ENCODE assay signal across 8 mouse cellular contexts in genomic region chr10:79995636-79996035, GRCm38 (mm10). TPM values are rescaled to one million over a fixed set of nuclear protein-coding genes. Genes with fewer than 3 reads are reported as not detected.
A peak's percentile ranks its signal among the peaks of the same experiment; 100 is the strongest.
DNase-seq lines count a peak whose midpoint lies in the region; ATAC-seq lines count a peak whose summit lies in the region.

No protein-coding gene starts in this region.

- intact Hi-C loops in gastrocnemius, postnatal 14 days (cut with DNase I; ENCODE audit: low total_unique reads) = no loop called here

- H3K36me3 ChIP-seq in forebrain, embryonic 12.5 days (replicated peaks) = no peaks in the 10 kb centered on the region
- H3K36me3 ChIP-seq in forebrain, embryonic 14.5 days (ENCODE audit: control insufficient read depth, insufficient read depth, low read length) = no peaks in the 10 kb centered on the region
- peaks cover 45% of the 10 kb centered on the region for H3K36me3 ChIP-seq in lung, embryonic 16.5 days (ENCODE audit: control insufficient read depth, insufficient read depth, low read length)
- peaks cover 47% of the 10 kb centered on the region for H3K36me3 ChIP-seq in embryonic facial prominence, embryonic 13.5 days
- H3K36me3 ChIP-seq in midbrain, embryonic 15.5 days (replicated peaks) = no peaks in the 10 kb centered on the region

- no peak for ATAC-seq in forebrain, embryonic 12.5 days (ENCODE audit: low FRiP score)
- ATAC-seq in forebrain, embryonic 14.5 days = no peak
- ATAC-seq in lung, embryonic 16.5 days (ENCODE audit: low read depth) = no peak
- ATAC-seq in embryonic facial prominence, embryonic 13.5 days (ENCODE audit: insufficient number of reproducible peaks, insufficient read depth, low FRiP score, low TSS enrichment, low read depth) = no peak
- ATAC-seq in midbrain, embryonic 15.5 days (replicated peaks) = no peak

- WGBS in forebrain, embryonic 12.5 days = 91% methylated on average over 1 of the region's 1 CpGs
- WGBS in forebrain, embryonic 14.5 days = 88% methylated on average over 1 of the region's 1 CpGs
- WGBS in lung, embryonic 16.5 days = 63% methylated on average over 1 of the region's 1 CpGs
- 82% methylated on average over 1 of the region's 1 CpGs for WGBS in embryonic facial prominence, embryonic 13.5 days
- 92% methylated on average over 1 of the region's 1 CpGs for WGBS in midbrain, embryonic 15.5 days

- no peak overlapping the region for H3K27ac ChIP-seq in forebrain, embryonic 12.5 days
- no peak overlapping the region for H3K27ac ChIP-seq in forebrain, embryonic 14.5 days (ENCODE audit: low read depth, low read length)
- peak overlapping the region; percentile 2; the same call in 1 of the 2 replicates for H3K27ac ChIP-seq in lung, embryonic 16.5 days (ENCODE audit: low read length)
- 0 out of 2 replicates have a peak overlapping the region, but pooled peaks have one; percentile 5 for H3K27ac ChIP-seq in embryonic facial prominence, embryonic 13.5 days
- H3K27ac ChIP-seq in midbrain, embryonic 15.5 days = no peak overlapping the region

- peaks cover 36% of the 10 kb centered on the region for H3K27me3 ChIP-seq in forebrain, embryonic 12.5 days
- H3K27me3 ChIP-seq in forebrain, embryonic 14.5 days (replicated peaks; ENCODE audit: control insufficient read depth, insufficient read depth, low read length) = 0 out of 2 replicates have a peak, but pooled peaks cover 8% of the 10 kb centered on the region
- H3K27me3 ChIP-seq in lung, embryonic 16.5 days (ENCODE audit: control insufficient read depth, insufficient read depth, low read depth, low read length) = no peaks in the 10 kb centered on the region
- H3K27me3 ChIP-seq in embryonic facial prominence, embryonic 13.5 days = peaks cover 18% of the 10 kb centered on the region
- H3K27me3 ChIP-seq in midbrain, embryonic 15.5 days (replicated peaks) = peaks cover 7% of the 10 kb centered on the region

- H3K4me3 ChIP-seq in forebrain, embryonic 12.5 days (replicated peaks) = no peak overlapping the region
- H3K4me3 ChIP-seq in forebrain, embryonic 14.5 days (ENCODE audit: low read depth, low read length) = no peak overlapping the region
- H3K4me3 ChIP-seq in lung, embryonic 16.5 days (ENCODE audit: low read length) = no peak overlapping the region
- H3K4me3 ChIP-seq in embryonic facial prominence, embryonic 13.5 days = peak overlapping the region; percentile 51; the same call in 1 of the 2 replicates
- peak overlapping the region; percentile 54; the same call in 1 of the 2 replicates for H3K4me3 ChIP-seq in midbrain, embryonic 15.5 days

- DNase-seq in forebrain, embryonic 14.5 days (ENCODE audit: low spot score) = no peak
- no peak for DNase-seq in lung, postnatal 25 days (ENCODE audit: low spot score)
- DNase-seq in right cerebral cortex, postnatal 10 days (ENCODE audit: low spot score in 2 of 2) = no peak
- DNase-seq in gastrocnemius, postnatal 14 days = no peak

- H3K4me1 ChIP-seq in forebrain, embryonic 12.5 days = peaks cover 21% of the 10 kb centered on the region
- peaks cover 4% of the 10 kb centered on the region; the same call in 1 of the 2 replicates for H3K4me1 ChIP-seq in forebrain, embryonic 14.5 days (ENCODE audit: control insufficient read depth, insufficient read depth, low read length)
- H3K4me1 ChIP-seq in lung, embryonic 16.5 days (replicated peaks; ENCODE audit: control insufficient read depth, insufficient read depth, low read length) = peaks cover 21% of the 10 kb centered on the region
- peaks cover 21% of the 10 kb centered on the region for H3K4me1 ChIP-seq in embryonic facial prominence, embryonic 13.5 days
- peaks cover 25% of the 10 kb centered on the region for H3K4me1 ChIP-seq in midbrain, embryonic 15.5 days

- H3K9ac ChIP-seq in forebrain, embryonic 12.5 days = no peak overlapping the region
- H3K9ac ChIP-seq in forebrain, embryonic 14.5 days (ENCODE audit: low read length) = no peak overlapping the region
- H3K9ac ChIP-seq in lung, embryonic 16.5 days (ENCODE audit: low read length) = no peak overlapping the region
- H3K9ac ChIP-seq in embryonic facial prominence, embryonic 13.5 days = no peak overlapping the region
- no peak overlapping the region for H3K9ac ChIP-seq in midbrain, embryonic 15.5 days

- peaks cover 3% of the 10 kb centered on the region; the same call in 1 of the 2 replicates for H3K9me3 ChIP-seq in forebrain, embryonic 12.5 days
- peaks cover 6% of the 10 kb centered on the region; the same call in 1 of the 2 replicates for H3K9me3 ChIP-seq in forebrain, embryonic 14.5 days (replicated peaks; ENCODE audit: control insufficient read depth, low read length)
- H3K9me3 ChIP-seq in lung, embryonic 16.5 days (ENCODE audit: control insufficient read depth, low read length) = peaks cover 4% of the 10 kb centered on the region
- peaks cover 7% of the 10 kb centered on the region; the same call in 1 of the 2 replicates for H3K9me3 ChIP-seq in embryonic facial prominence, embryonic 13.5 days
- H3K9me3 ChIP-seq in midbrain, embryonic 15.5 days = no peaks in the 10 kb centered on the region

- peak overlapping the region; percentile 76; the same call in 1 of the 2 replicates for H3K4me2 ChIP-seq in forebrain, embryonic 12.5 days
- no peak overlapping the region for H3K4me2 ChIP-seq in forebrain, embryonic 14.5 days (ENCODE audit: low read length)
- H3K4me2 ChIP-seq in lung, embryonic 16.5 days (ENCODE audit: low read depth, low read length) = no peak overlapping the region
- 0 out of 2 replicates have a peak overlapping the region, but pooled peaks have one; percentile 82 for H3K4me2 ChIP-seq in embryonic facial prominence, embryonic 13.5 days
- peak overlapping the region; percentile 87; the same call in 1 of the 2 replicates for H3K4me2 ChIP-seq in midbrain, embryonic 15.5 days

RNA-seq across cellular contexts. Expression of gene Abca7, which starts 0.7 kb away (rescaled TPM):
- 5.8 and 5.9 TPM in 2 replicates for polyA plus RNA-seq in forebrain, embryonic 12.5 days (2016; fragmentation: Nextera tagmentation; extraction: Ambion mirVana)
- polyA plus RNA-seq in forebrain, embryonic 14.5 days (2014; fragmentation: Nextera tagmentation; extraction: Ambion mirVana) = 2.1 and 3.1 TPM in 2 replicates
- polyA plus RNA-seq in lung, embryonic 16.5 days (2015; fragmentation: Nextera tagmentation; extraction: Ambion mirVana) = 4.9 and 5.6 TPM in 2 replicates
- 2.2 and 2.6 TPM in 2 replicates for polyA plus RNA-seq in embryonic facial prominence, embryonic 13.5 days (2015; fragmentation: Nextera tagmentation; extraction: Ambion mirVana)
- polyA plus RNA-seq in midbrain, embryonic 15.5 days (2015; fragmentation: Nextera tagmentation; extraction: Ambion mirVana) = 4.4 and 4.8 TPM in 2 replicates
- total RNA-seq in gastrocnemius, postnatal 14 days (2021) = 1 to 10 TPM; 4.2 TPM

RNA-seq across cellular contexts. Expression of gene Cnn2, which starts 7.3 kb away (rescaled TPM):
- 85.5 and 115 TPM in 2 replicates for polyA plus RNA-seq in forebrain, embryonic 12.5 days (2016; fragmentation: Nextera tagmentation; extraction: Ambion mirVana)
- polyA plus RNA-seq in forebrain, embryonic 14.5 days (2014; fragmentation: Nextera tagmentation; extraction: Ambion mirVana) = 33.2 and 40.0 TPM in 2 replicates
- polyA plus RNA-seq in lung, embryonic 16.5 days (2015; fragmentation: Nextera tagmentation; extraction: Ambion mirVana) = 401 and 405 TPM in 2 replicates
- polyA plus RNA-seq in embryonic facial prominence, embryonic 13.5 days (2015; fragmentation: Nextera tagmentation; extraction: Ambion mirVana) = 298 and 319 TPM in 2 replicates
- 28.6 and 34.4 TPM in 2 replicates for polyA plus RNA-seq in midbrain, embryonic 15.5 days (2015; fragmentation: Nextera tagmentation; extraction: Ambion mirVana)
- total RNA-seq in gastrocnemius, postnatal 14 days (2021) = 10 to 100 TPM; 19.2 to 24.8 TPM

RNA-seq across cellular contexts. Expression of gene Tmem259, which starts 11.5 kb away (rescaled TPM):
- 14.7 and 19.2 TPM in 2 replicates for polyA plus RNA-seq in forebrain, embryonic 12.5 days (2016; fragmentation: Nextera tagmentation; extraction: Ambion mirVana)
- polyA plus RNA-seq in forebrain, embryonic 14.5 days (2014; fragmentation: Nextera tagmentation; extraction: Ambion mirVana) = 10.5 and 13.4 TPM in 2 replicates
- 7.3 and 9.0 TPM in 2 replicates for polyA plus RNA-seq in lung, embryonic 16.5 days (2015; fragmentation: Nextera tagmentation; extraction: Ambion mirVana)
- 15.4 and 17.0 TPM in 2 replicates for polyA plus RNA-seq in embryonic facial prominence, embryonic 13.5 days (2015; fragmentation: Nextera tagmentation; extraction: Ambion mirVana)
- polyA plus RNA-seq in midbrain, embryonic 15.5 days (2015; fragmentation: Nextera tagmentation; extraction: Ambion mirVana) = 24.3 and 28.3 TPM in 2 replicates
- total RNA-seq in gastrocnemius, postnatal 14 days (2021) = 10 to 100 TPM; 76.2 to 84.5 TPM

RNA-seq across cellular contexts. Expression of gene Arhgap45, which starts 20.8 kb away (rescaled TPM):
- 3.4 and 3.6 TPM in 2 replicates for polyA plus RNA-seq in forebrain, embryonic 12.5 days (2016; fragmentation: Nextera tagmentation; extraction: Ambion mirVana)
- 1.1 and 1.5 TPM in 2 replicates for polyA plus RNA-seq in forebrain, embryonic 14.5 days (2014; fragmentation: Nextera tagmentation; extraction: Ambion mirVana)
- 18.1 and 21.8 TPM in 2 replicates for polyA plus RNA-seq in lung, embryonic 16.5 days (2015; fragmentation: Nextera tagmentation; extraction: Ambion mirVana)
- polyA plus RNA-seq in embryonic facial prominence, embryonic 13.5 days (2015; fragmentation: Nextera tagmentation; extraction: Ambion mirVana) = 3.9 and 4.6 TPM in 2 replicates
- polyA plus RNA-seq in midbrain, embryonic 15.5 days (2015; fragmentation: Nextera tagmentation; extraction: Ambion mirVana) = 1.9 and 2.2 TPM in 2 replicates
- total RNA-seq in gastrocnemius, postnatal 14 days (2021) = 1 to 10 TPM; 1.7 to 1.9 TPM

RNA-seq across cellular contexts. Expression of gene Grin3b, which starts 25.1 kb away (rescaled TPM):
- polyA plus RNA-seq in forebrain, embryonic 12.5 days (2016; fragmentation: Nextera tagmentation; extraction: Ambion mirVana) = 0.46 TPM in 2 replicates
- 0.23 and 0.40 TPM in 2 replicates for polyA plus RNA-seq in forebrain, embryonic 14.5 days (2014; fragmentation: Nextera tagmentation; extraction: Ambion mirVana)
- polyA plus RNA-seq in lung, embryonic 16.5 days (2015; fragmentation: Nextera tagmentation; extraction: Ambion mirVana) = 0.25 and 0.75 TPM in 2 replicates
- polyA plus RNA-seq in embryonic facial prominence, embryonic 13.5 days (2015; fragmentation: Nextera tagmentation; extraction: Ambion mirVana) = 0.52 and 0.83 TPM in 2 replicates
- 0.34 and 0.66 TPM in 2 replicates for polyA plus RNA-seq in midbrain, embryonic 15.5 days (2015; fragmentation: Nextera tagmentation; extraction: Ambion mirVana)
- total RNA-seq in gastrocnemius, postnatal 14 days (2021) = under 1 TPM; 0.11 to 0.25 TPM

Comparison
In these comparisons a context has a peak if more than half of its experiments do, and no peak if none do; other contexts are left out.
1. H3K4me2 ChIP-seq: peak in forebrain, embryonic 12.5 days (single experiment), embryonic facial prominence, embryonic 13.5 days (single experiment) and midbrain, embryonic 15.5 days (single experiment); none in forebrain, embryonic 14.5 days (single experiment) and lung, embryonic 16.5 days (single experiment).
2. H3K27ac ChIP-seq: peak in lung, embryonic 16.5 days (single experiment) and embryonic facial prominence, embryonic 13.5 days (single experiment); none in forebrain, embryonic 12.5 days (single experiment), forebrain, embryonic 14.5 days (single experiment) and midbrain, embryonic 15.5 days (single experiment).
3. H3K4me3 ChIP-seq: peak in embryonic facial prominence, embryonic 13.5 days (single experiment) and midbrain, embryonic 15.5 days (single experiment); none in forebrain, embryonic 12.5 days (single experiment), forebrain, embryonic 14.5 days (single experiment) and lung, embryonic 16.5 days (single experiment).